20 mouse cellular contexts compared by ENCODE assay signal in the genomic region with DNA sequence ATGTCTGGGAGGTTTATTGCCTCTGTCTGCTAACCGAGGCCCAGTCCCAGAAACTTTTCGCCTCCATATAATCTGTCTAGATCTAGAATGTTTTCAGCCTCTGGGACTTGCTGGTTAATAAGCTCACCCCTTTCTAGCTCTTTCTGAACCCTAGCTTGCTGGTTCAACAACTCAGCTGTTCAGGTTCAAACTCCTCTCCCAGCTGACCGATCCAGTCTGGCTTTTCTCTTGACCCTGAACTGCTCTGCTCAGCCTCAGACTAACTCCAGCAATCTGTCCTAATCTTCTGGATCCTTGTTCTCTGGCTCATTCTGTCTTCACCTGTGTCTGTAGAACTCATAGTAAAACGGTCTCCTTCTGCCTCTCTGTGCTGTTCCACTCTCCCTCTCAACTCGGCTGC.
"Had no signal": no experiment of that assay in that cellular context is flagged by ENCODE, and none has a peak within 500 bp of the region (broad histone marks: within the 10 kb centered on the region; RNA-seq: fewer than 3 reads in every experiment).

No protein-coding gene starts in this region.

- H3K27me3 ChIP-seq: limb, embryonic 12.5 days; liver, embryonic 13.5 days; neural tube, embryonic 12.5 days; neural tube, embryonic 15.5 days had no signal

- H3K27ac ChIP-seq: left cerebral cortex, adult 2 months; liver, embryonic 13.5 days; neural tube, embryonic 12.5 days; neural tube, embryonic 15.5 days; stomach, postnatal 0 days had no signal

- H3K36me3 ChIP-seq: limb, embryonic 12.5 days; liver, embryonic 13.5 days; neural tube, embryonic 12.5 days; neural tube, embryonic 15.5 days had no signal

- H3K4me1 ChIP-seq: liver, embryonic 13.5 days; neural tube, embryonic 12.5 days had no signal

- ATAC-seq: intestine, postnatal 0 days had no signal

- H3K4me2 ChIP-seq: limb, embryonic 12.5 days; liver, embryonic 13.5 days; midbrain, embryonic 11.5 days; neural tube, embryonic 12.5 days; neural tube, embryonic 15.5 days had no signal

- H3K9ac ChIP-seq: limb, embryonic 12.5 days; liver, embryonic 13.5 days; neural tube, embryonic 12.5 days; neural tube, embryonic 15.5 days had no signal

- DNase-seq: kidney, postnatal 14 days; layer of hippocampus, postnatal 36 days; liver, embryonic 13.5 days; lung, adult 2 months; lung, postnatal 14 days; lung, postnatal 4 days; midbrain, embryonic 14.5 days; right cerebral cortex, adult 18-20 months; right cerebral cortex, postnatal 14 days; right cerebral cortex, postnatal 4 days; thymus, adult 2 months; thymus, postnatal 14 days; thymus, postnatal 4 days had no signal

- H3K9me3 ChIP-seq: limb, embryonic 12.5 days; liver, embryonic 13.5 days; neural tube, embryonic 12.5 days; neural tube, embryonic 15.5 days had no signal

- H3K4me3 ChIP-seq: left cerebral cortex, adult 2 months; limb, embryonic 12.5 days; liver, embryonic 13.5 days; neural tube, embryonic 12.5 days; neural tube, embryonic 15.5 days had no signal
